Mouse (Mus musculus): Measurements from ENCODE around the gene Batf3. TPM values are rescaled to one million over a fixed set of nuclear protein-coding genes. Genes with fewer than 3 reads are reported as not detected.

The Batf3 gene
- total and polyA plus RNA-seq, 3 experiments = 0.60 to 1.8 TPM; not detected in 1

GRCm38 (mm10) chr1:191099114-191099513 lies 1.5 kb downstream of the Batf3 start:
- H3K4me1 ChIP-seq (ENCODE audit: control insufficient read depth, insufficient read depth, low read length) = no peaks in the 10 kb centered on the region; the same call in 1 of the 2 replicates
- 59% methylated on average over 5 of the region's 5 CpGs for WGBS
- no peaks in the 10 kb centered on the region for H3K79me2 ChIP-seq (replicated peaks; ENCODE audit: control insufficient read depth, insufficient read depth, low read length)
- no peaks in the 10 kb centered on the region for H3K36me3 ChIP-seq (ENCODE audit: control insufficient read depth, insufficient read depth, low read length)
- H3K9ac ChIP-seq (ENCODE audit: low read depth, low read length) = no peak overlapping the region
- H3K27me3 ChIP-seq (ENCODE audit: control insufficient read depth, insufficient read depth, low read length) = no peaks in the 10 kb centered on the region
- no peak overlapping the region for H3K27ac ChIP-seq
- no peak overlapping the region for H3K4me3 ChIP-seq
- intact Hi-C loops (cut with DNase I) = no loop called here
- no peak for DNase-seq
- TF ChIP-seq EP300 (IDR thresholded peaks at IDR 0.05; ENCODE audit: insufficient read depth, low read depth, low read length) (no peak), POLR2A (IDR thresholded peaks at IDR 0.05; ENCODE audit: insufficient read depth, low read depth, low read length) (no peak), CTCF (IDR thresholded peaks at IDR 0.05) (no peak)

- no peaks in the 10 kb centered on the region; the same call in 1 of the 2 replicates for H3K4me1 ChIP-seq (ENCODE audit: control insufficient read depth, insufficient read depth, low read length)
- H3K27me3 ChIP-seq (ENCODE audit: control insufficient read depth, insufficient read depth, low read length) = no peaks in the 10 kb centered on the region
- H3K9ac ChIP-seq (ENCODE audit: low read depth, low read length) = no peak overlapping the region
- WGBS = 75% methylated on average over 5 of the region's 5 CpGs
- TF ChIP-seq CTCF (IDR thresholded peaks at IDR 0.05) = no peak
- no peak for TF ChIP-seq POLR2A (IDR thresholded peaks at IDR 0.05; ENCODE audit: insufficient read depth, low read depth, low read length)
- TF ChIP-seq EP300 (IDR thresholded peaks at IDR 0.05; ENCODE audit: insufficient read depth, low read depth, low read length) = no peak
- no peak overlapping the region for H3K27ac ChIP-seq
- no peaks in the 10 kb centered on the region for H3K36me3 ChIP-seq (ENCODE audit: control insufficient read depth, insufficient read depth, low read length)
- H3K4me3 ChIP-seq = no peak overlapping the region
- no peaks in the 10 kb centered on the region for H3K79me2 ChIP-seq (replicated peaks; ENCODE audit: control insufficient read depth, insufficient read depth, low read length)
- intact Hi-C loops (cut with DNase I) = no loop called here
- DNase-seq = no peak
Measured at GRCm38 (mm10) chr1:191099772-191100291, 2.2 kb downstream of the Batf3 start.

GRCm38 (mm10) chr1:191102730-191103370 lies 5.2 kb downstream of the Batf3 start:
- DNase-seq = no peak
- no peaks in the 10 kb centered on the region for H3K79me2 ChIP-seq (replicated peaks; ENCODE audit: control insufficient read depth, insufficient read depth, low read length)
- 82% methylated on average over 15 of the region's 15 CpGs for WGBS
- no peaks in the 10 kb centered on the region for H3K36me3 ChIP-seq (ENCODE audit: control insufficient read depth, insufficient read depth, low read length)
- H3K27me3 ChIP-seq (ENCODE audit: control insufficient read depth, insufficient read depth, low read length) = no peaks in the 10 kb centered on the region
- no peak overlapping the region for H3K4me3 ChIP-seq
- intact Hi-C loops (cut with DNase I) = no loop called here
- no peak overlapping the region for H3K9ac ChIP-seq (ENCODE audit: low read depth, low read length)
- TF ChIP-seq POLR2A (IDR thresholded peaks at IDR 0.05; ENCODE audit: insufficient read depth, low read depth, low read length) = no peak
- no peak for TF ChIP-seq EP300 (IDR thresholded peaks at IDR 0.05; ENCODE audit: insufficient read depth, low read depth, low read length)
- TF ChIP-seq CTCF (IDR thresholded peaks at IDR 0.05) = no peak
- no peak overlapping the region for H3K27ac ChIP-seq
- no peaks in the 10 kb centered on the region for H3K4me1 ChIP-seq (ENCODE audit: control insufficient read depth, insufficient read depth, low read length)

GRCm38 (mm10) chr1:191105246-191105645 lies 7.6 kb downstream of the Batf3 start:
- H3K9ac ChIP-seq (ENCODE audit: low read depth, low read length) = no peak overlapping the region
- no peaks in the 10 kb centered on the region for H3K27me3 ChIP-seq (ENCODE audit: control insufficient read depth, insufficient read depth, low read length)
- H3K27ac ChIP-seq = no peak overlapping the region
- H3K4me1 ChIP-seq (ENCODE audit: control insufficient read depth, insufficient read depth, low read length) = no peaks in the 10 kb centered on the region
- 89% methylated on average over 9 of the region's 9 CpGs for WGBS
- H3K4me3 ChIP-seq = no peak overlapping the region
- H3K36me3 ChIP-seq (ENCODE audit: control insufficient read depth, insufficient read depth, low read length) = no peaks in the 10 kb centered on the region
- no peak for TF ChIP-seq EP300 (IDR thresholded peaks at IDR 0.05; ENCODE audit: insufficient read depth, low read depth, low read length)
- no peak for TF ChIP-seq POLR2A (IDR thresholded peaks at IDR 0.05; ENCODE audit: insufficient read depth, low read depth, low read length)
- TF ChIP-seq CTCF (IDR thresholded peaks at IDR 0.05) = no peak
- no peak for DNase-seq
- no peaks in the 10 kb centered on the region for H3K79me2 ChIP-seq (replicated peaks; ENCODE audit: control insufficient read depth, insufficient read depth, low read length)
- intact Hi-C loops (cut with DNase I) = no loop called here

- Histone ChIP-seq H3K4me1 (ENCODE audit: control insufficient read depth, insufficient read depth, low read length) (no peaks in the 10 kb centered on the region; the same call in 1 of the 2 replicates), H3K4me3 (no peak overlapping the region), H3K36me3 (ENCODE audit: control insufficient read depth, insufficient read depth, low read length) (no peaks in the 10 kb centered on the region), H3K79me2 (replicated peaks; ENCODE audit: control insufficient read depth, insufficient read depth, low read length) (no peaks in the 10 kb centered on the region), H3K27me3 (ENCODE audit: control insufficient read depth, insufficient read depth, low read length) (no peaks in the 10 kb centered on the region), H3K9ac (ENCODE audit: low read depth, low read length) (no peak overlapping the region), H3K27ac (no peak overlapping the region)
- 30% methylated on average over 10 of the region's 10 CpGs for WGBS
- intact Hi-C loops (cut with DNase I) = no loop called here
- TF ChIP-seq CTCF (IDR thresholded peaks at IDR 0.05) = no peak
- TF ChIP-seq EP300 (IDR thresholded peaks at IDR 0.05; ENCODE audit: insufficient read depth, low read depth, low read length) = no peak
- no peak for TF ChIP-seq POLR2A (IDR thresholded peaks at IDR 0.05; ENCODE audit: insufficient read depth, low read depth, low read length)
- no peak for DNase-seq
Measured at GRCm38 (mm10) chr1:191107306-191107705, 9.7 kb downstream of the Batf3 start.

- H3K36me3 ChIP-seq (ENCODE audit: control insufficient read depth, insufficient read depth, low read length) = no peaks in the 10 kb centered on the region
- no peak for DNase-seq
- H3K9ac ChIP-seq (ENCODE audit: low read depth, low read length) = no peak overlapping the region
- WGBS = 88% methylated on average over 9 of the region's 9 CpGs
- H3K4me3 ChIP-seq = no peak overlapping the region
- intact Hi-C loops (cut with DNase I) = no loop called here
- H3K27me3 ChIP-seq (ENCODE audit: control insufficient read depth, insufficient read depth, low read length) = no peaks in the 10 kb centered on the region
- no peak overlapping the region for H3K27ac ChIP-seq
- no peaks in the 10 kb centered on the region for H3K79me2 ChIP-seq (replicated peaks; ENCODE audit: control insufficient read depth, insufficient read depth, low read length)
- no peak for TF ChIP-seq EP300 (IDR thresholded peaks at IDR 0.05; ENCODE audit: insufficient read depth, low read depth, low read length)
- no peaks in the 10 kb centered on the region; the same call in 1 of the 2 replicates for H3K4me1 ChIP-seq (ENCODE audit: control insufficient read depth, insufficient read depth, low read length)
Measured at GRCm38 (mm10) chr1:191109907-191110306, 12.3 kb downstream of the Batf3 start.
